Comparison of ENCODE assay signal across 8 mouse cellular contexts in the genomic region with DNA sequence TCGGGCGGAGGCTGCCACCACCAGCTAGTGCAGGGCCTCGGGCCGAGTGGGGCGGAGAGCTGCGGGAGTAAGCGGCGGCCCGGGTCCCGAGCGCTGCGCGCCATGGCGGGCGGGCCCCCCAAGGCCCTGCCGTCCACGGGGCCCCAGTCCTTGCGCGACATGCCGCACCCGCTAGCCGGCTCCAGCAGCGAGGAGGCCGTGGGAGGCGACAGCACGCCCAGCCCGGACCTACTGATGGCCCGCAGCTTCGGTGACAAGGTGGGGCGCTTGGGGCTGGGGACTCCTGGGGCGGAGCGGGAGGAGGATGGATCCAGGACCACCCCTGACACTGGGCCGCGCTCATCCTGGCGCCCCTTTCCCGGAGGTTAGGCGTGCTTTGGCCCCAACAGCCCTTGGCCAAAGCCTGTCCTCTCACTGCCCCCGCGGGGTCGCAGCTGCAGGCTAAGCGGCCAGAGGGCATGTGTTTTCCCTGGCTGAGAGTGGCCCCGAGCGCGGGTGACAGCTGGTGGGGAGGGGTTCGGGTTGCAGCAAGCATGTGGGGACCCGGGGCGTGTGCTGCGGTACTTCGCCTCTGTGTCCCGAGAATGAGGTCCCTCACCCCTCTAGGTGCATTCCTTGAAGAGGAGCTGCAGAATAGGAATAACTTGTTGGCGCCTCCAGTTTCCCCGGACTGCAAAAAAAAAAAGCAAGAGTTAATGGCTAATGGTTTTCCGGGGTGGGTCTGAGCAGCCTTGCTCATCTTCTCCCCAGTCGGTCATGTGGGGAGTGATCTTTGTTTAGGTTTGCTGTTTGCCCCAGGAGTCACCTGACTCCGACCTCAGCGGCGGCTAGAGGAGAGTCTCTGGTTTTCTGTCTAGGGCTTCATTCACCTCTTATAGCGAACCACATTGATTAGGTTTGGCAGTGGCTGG. TPM values are rescaled to one million over a fixed set of nuclear protein-coding genes. Genes with fewer than 3 reads are reported as not detected.
DNase-seq lines count a peak whose midpoint lies in the region; ATAC-seq and TF ChIP-seq lines count a peak whose summit lies in the region.

No protein-coding gene starts in this region.

- no peaks in the 10 kb centered on the region for H3K27me3 ChIP-seq in forebrain, embryonic 16.5 days (replicated peaks; ENCODE audit: control insufficient read depth, insufficient read depth, low read length)
- no peaks in the 10 kb centered on the region for H3K27me3 ChIP-seq in hindbrain, postnatal 0 days (ENCODE audit: insufficient read depth, low read length)
- no peaks in the 10 kb centered on the region for H3K27me3 ChIP-seq in liver, embryonic 12.5 days (replicated peaks)
- no peaks in the 10 kb centered on the region for H3K27me3 ChIP-seq in midbrain, postnatal 0 days (ENCODE audit: insufficient read depth, low read length)

- peak; percentile 21 for ATAC-seq in forebrain, embryonic 16.5 days
- ATAC-seq in hindbrain, postnatal 0 days: peak; percentile 50
- peak; percentile 49 for ATAC-seq in liver, embryonic 12.5 days
- ATAC-seq in midbrain, postnatal 0 days (ENCODE audit: low FRiP score): peak; percentile 63

- TF ChIP-seq CTCF in layer of hippocampus, adult 2 months (conservative IDR thresholded peaks at IDR 0.05): no peak
- TF ChIP-seq CTCF in hindbrain, postnatal 0 days (IDR thresholded peaks at IDR 0.05; ENCODE audit: low read depth): no peak
- TF ChIP-seq CTCF in midbrain, postnatal 0 days (IDR thresholded peaks at IDR 0.05): no peak

- peak overlapping the region; percentile 96 for H3K4me2 ChIP-seq in forebrain, embryonic 16.5 days (ENCODE audit: low read length)
- peak overlapping the region; percentile 77 for H3K4me2 ChIP-seq in hindbrain, postnatal 0 days (ENCODE audit: low read depth, low read length)
- H3K4me2 ChIP-seq in liver, embryonic 12.5 days: peak overlapping the region; percentile 100
- peak overlapping the region; percentile 87 for H3K4me2 ChIP-seq in midbrain, postnatal 0 days (ENCODE audit: low read depth, low read length, poor library complexity, severe bottlenecking)

- no peak for DNase-seq in layer of hippocampus, adult 2 months (ENCODE audit: low spot score in 2 of 2)
- DNase-seq in layer of hippocampus, adult 8-10 months (ENCODE audit: low spot score in 2 of 2): no peak
- DNase-seq in cerebellum, adult 18-20 months: peak; percentile 69 to 70
- DNase-seq in hindbrain, postnatal 0 days (ENCODE audit: low spot score): peak; percentile 51
- peak; percentile 36 for DNase-seq in midbrain, postnatal 0 days (ENCODE audit: low spot score)
- peak; percentile 36 for DNase-seq in thymus, postnatal 25 days

- H3K4me1 ChIP-seq in forebrain, embryonic 16.5 days (replicated peaks; ENCODE audit: control insufficient read depth, insufficient read depth, low read length): peaks cover 12% of the 10 kb centered on the region
- peaks cover 9% of the 10 kb centered on the region; the same call in 1 of the 2 replicates for H3K4me1 ChIP-seq in hindbrain, postnatal 0 days (ENCODE audit: insufficient read depth, low read length)
- peaks cover 69% of the 10 kb centered on the region for H3K4me1 ChIP-seq in liver, embryonic 12.5 days
- H3K4me1 ChIP-seq in midbrain, postnatal 0 days (ENCODE audit: insufficient read depth, low read length): peaks cover 3% of the 10 kb centered on the region; the same call in 1 of the 2 replicates

- WGBS in forebrain, embryonic 16.5 days: 0% methylated on average over 54 of the region's 58 CpGs
- WGBS in hindbrain, postnatal 0 days: 1% methylated on average over 56 of the region's 58 CpGs
- under 1% methylated on average over 56 of the region's 58 CpGs for WGBS in liver, embryonic 12.5 days (ENCODE audit: insufficient replicate concordance)
- WGBS in midbrain, postnatal 0 days: 0% methylated on average over 47 of the region's 58 CpGs

- no peaks in the 10 kb centered on the region for H3K36me3 ChIP-seq in forebrain, embryonic 16.5 days (ENCODE audit: control insufficient read depth, insufficient read depth)
- no peaks in the 10 kb centered on the region for H3K36me3 ChIP-seq in hindbrain, postnatal 0 days (ENCODE audit: insufficient read depth, low read length)
- H3K36me3 ChIP-seq in liver, embryonic 12.5 days: peaks cover 4% of the 10 kb centered on the region; the same call in 1 of the 2 replicates
- no peaks in the 10 kb centered on the region for H3K36me3 ChIP-seq in midbrain, postnatal 0 days (ENCODE audit: insufficient read depth, low read length)

- no peaks in the 10 kb centered on the region for H3K9me3 ChIP-seq in forebrain, embryonic 16.5 days (ENCODE audit: control insufficient read depth, low read length)
- H3K9me3 ChIP-seq in hindbrain, postnatal 0 days (ENCODE audit: low read length): no peaks in the 10 kb centered on the region
- H3K9me3 ChIP-seq in liver, embryonic 12.5 days (replicated peaks): no peaks in the 10 kb centered on the region
- no peaks in the 10 kb centered on the region for H3K9me3 ChIP-seq in midbrain, postnatal 0 days (ENCODE audit: low read length)

- H3K9ac ChIP-seq in forebrain, embryonic 16.5 days (replicated peaks; ENCODE audit: low read depth, low read length): peak overlapping the region; percentile 90
- peak overlapping the region; percentile 86 for H3K9ac ChIP-seq in hindbrain, postnatal 0 days (replicated peaks; ENCODE audit: low read length)
- peak overlapping the region; percentile 89 for H3K9ac ChIP-seq in liver, embryonic 12.5 days
- peak overlapping the region; percentile 90 for H3K9ac ChIP-seq in midbrain, postnatal 0 days (replicated peaks; ENCODE audit: low read length, poor library complexity, severe bottlenecking)

- peak overlapping the region; percentile 98 for H3K4me3 ChIP-seq in layer of hippocampus, adult 2 months
- peak overlapping the region; percentile 92 for H3K4me3 ChIP-seq in forebrain, embryonic 16.5 days (replicated peaks; ENCODE audit: low read length)
- H3K4me3 ChIP-seq in hindbrain, postnatal 0 days (ENCODE audit: low read length): peak overlapping the region; percentile 75
- H3K4me3 ChIP-seq in liver, embryonic 12.5 days: peak overlapping the region; percentile 92
- H3K4me3 ChIP-seq in midbrain, postnatal 0 days (ENCODE audit: low read depth, low read length): peak overlapping the region; percentile 97

- H3K27ac ChIP-seq in layer of hippocampus, adult 2 months: peak overlapping the region; percentile 96
- H3K27ac ChIP-seq in forebrain, embryonic 16.5 days (ENCODE audit: low read length): peak overlapping the region; percentile 60; the same call in 1 of the 2 replicates
- H3K27ac ChIP-seq in hindbrain, postnatal 0 days: peak overlapping the region; percentile 72
- H3K27ac ChIP-seq in liver, embryonic 12.5 days: peak overlapping the region; percentile 74
- H3K27ac ChIP-seq in midbrain, postnatal 0 days (ENCODE audit: low read depth, low read length): peak overlapping the region; percentile 81

RNA-seq across cellular contexts. Expression of gene Snx30, which starts 0.6 kb away (rescaled TPM):
- total RNA-seq in layer of hippocampus, adult 2 months (2021): 10 to 100 TPM; 40.3 to 44.6 TPM
- 10 to 100 TPM; 38.7 to 45.5 (median 40.4) TPM for total RNA-seq in layer of hippocampus, adult 8-10 months (2022)
- 8.5 and 8.9 TPM in 2 replicates for polyA plus RNA-seq in forebrain, embryonic 16.5 days (2015; fragmentation: Nextera tagmentation; extraction: Ambion mirVana)
- 31.2 and 34.1 TPM in 2 replicates for total RNA-seq in hindbrain, postnatal 0 days (2014; rRNA removed)
- polyA plus RNA-seq in hindbrain, postnatal 0 days (2015; fragmentation: Nextera tagmentation; extraction: Ambion mirVana): 15.8 and 18.3 TPM in 2 replicates
- 5.6 and 7.5 TPM in 2 replicates for polyA plus RNA-seq in liver, embryonic 12.5 days (2016; fragmentation: Nextera tagmentation; extraction: Ambion mirVana)
- total RNA-seq in midbrain, postnatal 0 days (2014; rRNA removed): 37.8 and 39.6 TPM in 2 replicates
- polyA plus RNA-seq in midbrain, postnatal 0 days (2015; fragmentation: Nextera tagmentation; extraction: Ambion mirVana): 18.1 and 21.7 TPM in 2 replicates

RNA-seq across cellular contexts. Expression of gene Inip, which starts 4.8 kb away (rescaled TPM):
- total RNA-seq in layer of hippocampus, adult 2 months (2021): 10 to 100 TPM; 23.6 to 25.6 TPM
- total RNA-seq in layer of hippocampus, adult 8-10 months (2022): 10 to 100 TPM; 20.9 to 26.0 (median 23.8) TPM
- 73.6 and 81.3 TPM in 2 replicates for polyA plus RNA-seq in forebrain, embryonic 16.5 days (2015; fragmentation: Nextera tagmentation; extraction: Ambion mirVana)
- total RNA-seq in hindbrain, postnatal 0 days (2014; rRNA removed): 20.3 and 20.7 TPM in 2 replicates
- 40.2 and 40.5 TPM in 2 replicates for polyA plus RNA-seq in hindbrain, postnatal 0 days (2015; fragmentation: Nextera tagmentation; extraction: Ambion mirVana)
- polyA plus RNA-seq in liver, embryonic 12.5 days (2016; fragmentation: Nextera tagmentation; extraction: Ambion mirVana): 34.7 and 35.8 TPM in 2 replicates
- 20.8 and 26.8 TPM in 2 replicates for total RNA-seq in midbrain, postnatal 0 days (2014; rRNA removed)
- 33.0 and 35.8 TPM in 2 replicates for polyA plus RNA-seq in midbrain, postnatal 0 days (2015; fragmentation: Nextera tagmentation; extraction: Ambion mirVana)

Comparison
In these comparisons a context has a peak if more than half of its experiments do, and no peak if none do; other contexts are left out.
1. DNase-seq: peak in cerebellum, adult 18-20 months (2 of 2), hindbrain, postnatal 0 days (single experiment), midbrain, postnatal 0 days (single experiment) and thymus, postnatal 25 days (single experiment); none in layer of hippocampus, adult 2 months (0 of 2) and layer of hippocampus, adult 8-10 months (0 of 2).
2. Peak in every context shown above with its lines, with median percentiles within 50 percentile points of each other: H3K27ac ChIP-seq, H3K4me3 ChIP-seq, ATAC-seq, H3K4me2 ChIP-seq and H3K9ac ChIP-seq.